Mouse (Mus musculus): ENCODE results near the gene Pitx2. TPM values are rescaled to one million over a fixed set of nuclear protein-coding genes. Genes with fewer than 3 reads are reported as not detected.

Pitx2 gene
- polyA plus RNA-seq, 1 experiment from 2014 or later: 37.6 TPM

GRCm38 (mm10) chr3:129204441-129205313 is 5.0 kb downstream of the Pitx2 start:
- H3K36me3 ChIP-seq (ENCODE audit: control insufficient read depth, insufficient read depth, low read length): no peaks in the 10 kb centered on the region
- no peak overlapping the region for H3K27ac ChIP-seq (replicated peaks; ENCODE audit: low read depth, low read length)
- under 1% methylated on average over 48 of the region's 48 CpGs for WGBS
- H3K27me3 ChIP-seq (ENCODE audit: control insufficient read depth, insufficient read depth, low read length): peaks cover 83% of the 10 kb centered on the region
- peak overlapping the region; percentile 58; the same call in 1 of the 2 replicates for H3K9ac ChIP-seq (ENCODE audit: low read length)
- H3K4me2 ChIP-seq (ENCODE audit: low read depth, severe bottlenecking): peak overlapping the region; percentile 59
- peak overlapping the region; percentile 37 for H3K4me3 ChIP-seq (ENCODE audit: low read depth, low read length)
- ATAC-seq (ENCODE audit: insufficient number of reproducible peaks, low FRiP score, low TSS enrichment, low read depth) (peak; percentile 89), DNase-seq (ENCODE audit: low spot score) (peak; percentile 96)
- no peaks in the 10 kb centered on the region for H3K9me3 ChIP-seq (ENCODE audit: control insufficient read depth, low read length)
- peaks cover 9% of the 10 kb centered on the region for H3K4me1 ChIP-seq (ENCODE audit: control insufficient read depth, insufficient read depth, low read length)

GRCm38 (mm10) chr3:129205481-129206175 is 6.0 kb downstream of the Pitx2 start:
- peaks cover 84% of the 10 kb centered on the region for H3K27me3 ChIP-seq (ENCODE audit: control insufficient read depth, insufficient read depth, low read length)
- no peaks in the 10 kb centered on the region for H3K36me3 ChIP-seq (ENCODE audit: control insufficient read depth, insufficient read depth, low read length)
- H3K9me3 ChIP-seq (ENCODE audit: control insufficient read depth, low read length): no peaks in the 10 kb centered on the region
- no peak overlapping the region for H3K4me2 ChIP-seq (ENCODE audit: low read depth, severe bottlenecking)
- H3K9ac ChIP-seq (ENCODE audit: low read length): no peak overlapping the region
- no peak overlapping the region for H3K27ac ChIP-seq (replicated peaks; ENCODE audit: low read depth, low read length)
- ATAC-seq (ENCODE audit: insufficient number of reproducible peaks, low FRiP score, low TSS enrichment, low read depth) (no peak), DNase-seq (ENCODE audit: low spot score) (no peak)
- 1% methylated on average over 18 of the region's 18 CpGs for WGBS
- peaks cover 6% of the 10 kb centered on the region; the same call in 1 of the 2 replicates for H3K4me1 ChIP-seq (ENCODE audit: control insufficient read depth, insufficient read depth, low read length)
- no peak overlapping the region for H3K4me3 ChIP-seq (ENCODE audit: low read depth, low read length)

- H3K4me3 ChIP-seq (ENCODE audit: low read depth, low read length): no peak overlapping the region
- H3K9ac ChIP-seq (ENCODE audit: low read length): no peak overlapping the region
- H3K4me1 ChIP-seq (ENCODE audit: control insufficient read depth, insufficient read depth, low read length): peaks cover 6% of the 10 kb centered on the region; the same call in 1 of the 2 replicates
- WGBS: under 1% methylated on average over 13 of the region's 13 CpGs
- no peak overlapping the region for H3K4me2 ChIP-seq (ENCODE audit: low read depth, severe bottlenecking)
- no peaks in the 10 kb centered on the region for H3K9me3 ChIP-seq (ENCODE audit: control insufficient read depth, low read length)
- H3K27me3 ChIP-seq (ENCODE audit: control insufficient read depth, insufficient read depth, low read length): peaks cover 87% of the 10 kb centered on the region
- H3K36me3 ChIP-seq (ENCODE audit: control insufficient read depth, insufficient read depth, low read length): no peaks in the 10 kb centered on the region
- ATAC-seq (ENCODE audit: insufficient number of reproducible peaks, low FRiP score, low TSS enrichment, low read depth) (no peak), DNase-seq (ENCODE audit: low spot score) (peak; percentile 50)
- no peak overlapping the region for H3K27ac ChIP-seq (replicated peaks; ENCODE audit: low read depth, low read length)
Measured at GRCm38 (mm10) chr3:129206776-129207175, 7.1 kb downstream of the Pitx2 start.

DNA sequence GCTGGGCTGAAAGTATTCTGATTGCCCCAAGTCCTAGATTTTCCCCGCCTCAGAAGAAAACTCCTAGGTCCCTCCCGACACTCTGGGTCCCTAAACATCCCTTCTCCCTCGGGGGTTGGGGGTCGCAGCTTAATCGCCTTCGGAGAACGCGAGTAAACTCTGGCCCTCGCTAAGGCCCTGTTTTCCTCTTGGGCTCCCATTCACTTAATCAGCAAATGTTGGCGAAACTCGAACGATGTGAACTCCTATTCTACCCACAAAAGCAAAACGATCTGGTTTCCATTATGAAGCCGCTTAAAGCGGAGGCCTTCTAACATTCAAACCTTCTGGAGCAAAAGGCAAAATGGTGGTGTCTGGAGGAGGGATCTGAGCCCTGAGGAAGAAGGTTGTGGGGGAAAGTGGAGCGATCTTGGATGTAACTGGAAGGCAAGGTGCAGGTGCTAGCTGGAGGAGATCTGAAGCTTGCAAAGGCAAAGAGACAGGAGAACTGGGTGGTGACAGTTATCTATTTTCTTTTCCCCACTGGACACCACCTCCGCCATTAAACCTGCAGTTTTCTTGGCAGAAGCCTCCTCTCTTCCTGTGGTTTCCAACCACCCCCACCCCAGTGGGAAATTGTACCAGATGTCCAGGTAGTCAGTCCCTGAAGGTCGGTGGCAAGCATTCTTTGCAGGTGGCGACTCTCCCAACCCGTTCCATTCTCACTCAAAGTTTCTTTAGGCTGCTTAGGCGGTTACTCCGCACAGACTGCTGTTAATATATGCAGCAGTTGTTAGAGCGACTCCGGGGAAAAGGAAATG is 7.8 kb downstream of the Pitx2 start:
- Histone ChIP-seq H3K4me2 (ENCODE audit: low read depth, severe bottlenecking) (no peak overlapping the region), H3K4me3 (ENCODE audit: low read depth, low read length) (no peak overlapping the region), H3K27me3 (ENCODE audit: control insufficient read depth, insufficient read depth, low read length) (peaks cover 88% of the 10 kb centered on the region), H3K9me3 (ENCODE audit: control insufficient read depth, low read length) (no peaks in the 10 kb centered on the region), H3K9ac (ENCODE audit: low read length) (no peak overlapping the region), H3K36me3 (ENCODE audit: control insufficient read depth, insufficient read depth, low read length) (no peaks in the 10 kb centered on the region), H3K4me1 (ENCODE audit: control insufficient read depth, insufficient read depth, low read length) (peaks cover 6% of the 10 kb centered on the region; the same call in 1 of the 2 replicates), H3K27ac (replicated peaks; ENCODE audit: low read depth, low read length) (no peak overlapping the region)
- no peak for ATAC-seq (ENCODE audit: insufficient number of reproducible peaks, low FRiP score, low TSS enrichment, low read depth)
- DNase-seq (ENCODE audit: low spot score): peak; percentile 55
- WGBS: 2% methylated on average over 24 of the region's 24 CpGs

DNA sequence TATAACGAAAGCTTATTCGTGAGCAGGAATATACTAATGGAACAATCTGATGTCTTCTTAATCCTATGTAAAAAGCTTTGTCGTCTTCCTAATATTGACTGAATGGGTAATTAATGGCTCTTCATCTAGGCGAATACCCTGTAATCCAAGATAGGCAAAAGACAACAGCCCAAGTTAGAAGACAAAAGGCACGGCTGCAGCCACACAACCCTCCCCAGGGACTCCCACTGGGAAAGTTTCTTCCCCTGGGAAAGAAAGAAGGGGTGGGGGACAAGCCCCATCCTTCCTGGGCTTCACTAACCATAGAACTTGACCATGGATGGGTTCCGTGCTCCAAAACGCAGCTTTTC is 8.3 kb downstream of the Pitx2 start:
- ATAC-seq (ENCODE audit: insufficient number of reproducible peaks, low FRiP score, low TSS enrichment, low read depth) (no peak), DNase-seq (ENCODE audit: low spot score) (no peak)
- no peaks in the 10 kb centered on the region for H3K36me3 ChIP-seq (ENCODE audit: control insufficient read depth, insufficient read depth, low read length)
- H3K4me2 ChIP-seq (ENCODE audit: low read depth, severe bottlenecking): no peak overlapping the region
- H3K4me1 ChIP-seq (ENCODE audit: control insufficient read depth, insufficient read depth, low read length): peaks cover 6% of the 10 kb centered on the region; the same call in 1 of the 2 replicates
- no peak overlapping the region for H3K9ac ChIP-seq (ENCODE audit: low read length)
- no peak overlapping the region for H3K4me3 ChIP-seq (ENCODE audit: low read depth, low read length)
- H3K27me3 ChIP-seq (ENCODE audit: control insufficient read depth, insufficient read depth, low read length): peaks cover 90% of the 10 kb centered on the region
- no peak overlapping the region for H3K27ac ChIP-seq (replicated peaks; ENCODE audit: low read depth, low read length)
- H3K9me3 ChIP-seq (ENCODE audit: control insufficient read depth, low read length): no peaks in the 10 kb centered on the region
- WGBS: 2% methylated on average over 7 of the region's 7 CpGs

DNA sequence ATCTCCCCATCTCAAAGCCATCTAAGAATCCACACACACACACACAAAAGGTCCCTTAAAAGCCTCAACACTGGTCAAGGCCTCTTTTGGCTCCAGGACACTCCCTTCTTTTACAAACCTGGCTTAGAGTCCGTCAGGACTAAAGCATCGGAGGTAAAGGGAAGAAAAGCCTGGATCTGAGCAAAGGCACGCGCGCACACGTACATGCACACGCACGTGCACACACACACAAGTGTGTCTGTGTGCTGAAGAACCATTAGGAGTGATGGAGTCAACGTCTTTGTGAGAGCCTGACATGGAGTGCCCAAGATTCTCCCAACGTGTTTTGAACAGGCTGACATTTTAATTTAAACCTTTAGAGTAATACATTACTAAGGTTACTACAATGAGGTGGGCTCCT is 8.7 kb downstream of the Pitx2 start:
- Histone ChIP-seq H3K4me3 (ENCODE audit: low read depth, low read length) (no peak overlapping the region), H3K27me3 (ENCODE audit: control insufficient read depth, insufficient read depth, low read length) (peaks cover 90% of the 10 kb centered on the region), H3K36me3 (ENCODE audit: control insufficient read depth, insufficient read depth, low read length) (no peaks in the 10 kb centered on the region), H3K27ac (replicated peaks; ENCODE audit: low read depth, low read length) (no peak overlapping the region), H3K9me3 (ENCODE audit: control insufficient read depth, low read length) (no peaks in the 10 kb centered on the region), H3K9ac (ENCODE audit: low read length) (no peak overlapping the region), H3K4me1 (ENCODE audit: control insufficient read depth, insufficient read depth, low read length) (peaks cover 6% of the 10 kb centered on the region; the same call in 1 of the 2 replicates), H3K4me2 (ENCODE audit: low read depth, severe bottlenecking) (no peak overlapping the region)
- ATAC-seq (ENCODE audit: insufficient number of reproducible peaks, low FRiP score, low TSS enrichment, low read depth) (no peak), DNase-seq (ENCODE audit: low spot score) (no peak)
- WGBS: 4% methylated on average over 10 of the region's 10 CpGs

- Histone ChIP-seq H3K4me2 (ENCODE audit: low read depth, severe bottlenecking) (no peak overlapping the region), H3K36me3 (ENCODE audit: control insufficient read depth, insufficient read depth, low read length) (no peaks in the 10 kb centered on the region), H3K4me1 (ENCODE audit: control insufficient read depth, insufficient read depth, low read length) (peaks cover 5% of the 10 kb centered on the region; the same call in 1 of the 2 replicates), H3K4me3 (ENCODE audit: low read depth, low read length) (no peak overlapping the region), H3K27me3 (ENCODE audit: control insufficient read depth, insufficient read depth, low read length) (peaks cover 90% of the 10 kb centered on the region), H3K9ac (ENCODE audit: low read length) (no peak overlapping the region), H3K27ac (replicated peaks; ENCODE audit: low read depth, low read length) (no peak overlapping the region), H3K9me3 (ENCODE audit: control insufficient read depth, low read length) (no peaks in the 10 kb centered on the region)
- DNase-seq (ENCODE audit: low spot score): no peak
- WGBS: 4% methylated on average over 4 of the region's 4 CpGs
- no peak for ATAC-seq (ENCODE audit: insufficient number of reproducible peaks, low FRiP score, low TSS enrichment, low read depth)
Measured at GRCm38 (mm10) chr3:129209266-129209665, 9.6 kb downstream of the Pitx2 start.

DNA sequence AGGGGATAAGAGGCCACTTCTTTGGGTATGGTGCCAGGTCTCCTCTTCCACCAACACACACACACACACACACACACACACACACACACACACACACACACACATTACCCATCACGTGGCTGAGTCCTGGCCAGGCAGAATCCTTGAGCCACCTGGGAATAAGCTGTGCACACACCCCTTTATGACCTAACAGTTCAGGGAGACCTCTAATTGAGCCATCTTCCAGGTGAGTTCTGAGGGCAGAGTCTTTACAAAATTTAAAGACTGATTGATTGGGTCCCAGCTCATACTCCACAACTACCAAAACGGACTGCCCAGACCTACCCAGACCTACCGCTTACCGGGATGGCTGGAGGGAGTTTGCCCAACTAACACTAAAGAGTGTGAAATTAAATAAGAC is 10.1 kb downstream of the Pitx2 start:
- 2% methylated on average over 4 of the region's 4 CpGs for WGBS

More for the DNA sequence above, 10.1 kb downstream of the Pitx2 start:
- Histone ChIP-seq H3K27ac (replicated peaks; ENCODE audit: low read depth, low read length) (no peak overlapping the region), H3K4me1 (ENCODE audit: control insufficient read depth, insufficient read depth, low read length) (0 out of 2 replicates have a peak, but pooled peaks cover 2% of the 10 kb centered on the region), H3K4me2 (ENCODE audit: low read depth, severe bottlenecking) (no peak overlapping the region), H3K9me3 (ENCODE audit: control insufficient read depth, low read length) (no peaks in the 10 kb centered on the region), H3K27me3 (ENCODE audit: control insufficient read depth, insufficient read depth, low read length) (peaks cover 91% of the 10 kb centered on the region), H3K9ac (ENCODE audit: low read length) (no peak overlapping the region), H3K4me3 (ENCODE audit: low read depth, low read length) (no peak overlapping the region), H3K36me3 (ENCODE audit: control insufficient read depth, insufficient read depth, low read length) (no peaks in the 10 kb centered on the region)
- no peak for ATAC-seq (ENCODE audit: insufficient number of reproducible peaks, low FRiP score, low TSS enrichment, low read depth)
- DNase-seq (ENCODE audit: low spot score): no peak

Measured in limb, embryonic 11.5 days (tissue).